Mouse (Mus musculus) lung, embryonic 16.5 days (tissue): Measurements from ENCODE around the gene Gm49342. TPM values are rescaled to one million over a fixed set of nuclear protein-coding genes. Genes with fewer than 3 reads are reported as not detected.
A peak's percentile ranks its signal among the peaks of the same experiment; 100 is the strongest.
"Not testable (repeated sequence)": the region's sequence is repeated elsewhere in the genome, so short reads cannot be mapped to it uniquely, and the experiment has no call there.

Experiments
- ATAC-seq: fragments of 200-750 bp; cut with Nextera tagmentation; 2 replicates; pipeline ENCODE4 v1.8.0; 2017; ENCODE audit warnings: low read depth, mild to moderate bottlenecking, moderate library complexity
- H3K27ac ChIP-seq: fragments of 300-500 bp; sonication (generic); 2 replicates; pipeline ENCODE4 v1.5.1; 2014; ENCODE audit warnings: mild to moderate bottlenecking, control low read depth, low read length
- H3K27me3 ChIP-seq: fragments of 300-500 bp; sonication (generic); 2 replicates; pipeline ENCODE4 v1.6.1; 2014; ENCODE audit warnings: low read depth, low read length, mixed read lengths; ENCODE audit not compliant: control insufficient read depth, insufficient read depth
- H3K36me3 ChIP-seq: fragments of 300-500 bp; sonication (generic); 2 replicates; pipeline ENCODE4 v1.6.1; 2014; ENCODE audit warnings: low read length; ENCODE audit not compliant: control insufficient read depth, insufficient read depth
- H3K4me1 ChIP-seq: fragments of 300-500 bp; sonication (generic); replicated peaks from 2 replicates; pipeline ENCODE4 v1.6.1; 2014; ENCODE audit warnings: low read length, mixed read lengths; ENCODE audit not compliant: control insufficient read depth, insufficient read depth
- H3K4me2 ChIP-seq: fragments of 300-500 bp; sonication (generic); 2 replicates; pipeline ENCODE4 v1.6.1; 2014; ENCODE audit warnings: low read depth, low read length, control low read depth
- H3K4me3 ChIP-seq: fragments of 300-500 bp; sonication (generic); 2 replicates; pipeline ENCODE4 v1.5.1; 2014; ENCODE audit warnings: mild to moderate bottlenecking, low read length, control low read depth
- H3K9ac ChIP-seq: fragments of 300-500 bp; sonication (generic); 2 replicates; pipeline ENCODE4 v1.6.1; 2014; ENCODE audit warnings: low read length, control low read depth
- H3K9me3 ChIP-seq: fragments of 300-500 bp; sonication (generic); 2 replicates; pipeline ENCODE4 v1.6.1; 2016; ENCODE audit warnings: low read length; ENCODE audit not compliant: control insufficient read depth
- WGBS: fragments of 180-500 bp; shearing (Covaris S2); extraction: QIAGEN DNeasy Blood & Tissue Kit; methylation state at CpG from one replicate; pipeline ENCODE4 v1.1.7; 2014; 5-methylcytosine and 5-hydroxymethylcytosine counted together
- polyA plus RNA-seq: library from polyadenylated mRNA; unstranded; fragments of >200 nt; fragmentation: Nextera tagmentation; extraction: Ambion mirVana; gene quantifications from 2 replicates; pipeline ENCODE4 v1.2.1, GENCODE M21; 2015

Gm49342 gene
- polyA plus RNA-seq, 1 experiment from 2014 or later = not detected

GRCm38 (mm10) chr14:50930754-50931492, 13.4 kb upstream of the Gm49342 start, which contains the start of the genes Pip4p1 and Pnp:
Gene Pip4p1 (minus strand): TSS chr14:50930856.
Gene Pnp (plus strand): TSS chr14:50931082.
- WGBS = under 1% methylated on average over 67 of the region's 68 CpGs
- H3K27ac ChIP-seq = peak within 1 kb of the TSS; percentile 90
- peaks cover 22% of the 10 kb centered on the region for H3K36me3 ChIP-seq
- H3K4me1 ChIP-seq = peaks cover 17% of the 10 kb centered on the region
- no peaks in the 10 kb centered on the region for H3K9me3 ChIP-seq
- H3K9ac ChIP-seq = peak within 1 kb of the TSS; percentile 97
- H3K4me2 ChIP-seq = peak within 1 kb of the TSS; percentile 84
- H3K4me3 ChIP-seq = peak within 1 kb of the TSS; percentile 94
- ATAC-seq = peak; percentile 99
- H3K27me3 ChIP-seq = no peaks in the 10 kb centered on the region

GRCm38 (mm10) chr14:50931493-50932020, 12.8 kb upstream of the Gm49342 start:
- Histone ChIP-seq H3K9ac (peak overlapping the region; percentile 72), H3K27ac (peak overlapping the region; percentile 90), H3K9me3 (no peaks in the 10 kb centered on the region), H3K4me1 (peaks cover 14% of the 10 kb centered on the region), H3K4me2 (peak overlapping the region; percentile 72), H3K4me3 (peak overlapping the region; percentile 94), H3K36me3 (peaks cover 22% of the 10 kb centered on the region), H3K27me3 (no peaks in the 10 kb centered on the region)
- ATAC-seq = no peak
- 9% methylated on average over 12 of the region's 12 CpGs for WGBS

GRCm38 (mm10) chr14:50936649-50937048, 7.7 kb upstream of the Gm49342 start:
- H3K9me3 ChIP-seq = no peaks in the 10 kb centered on the region
- no peak overlapping the region for H3K4me3 ChIP-seq
- H3K9ac ChIP-seq = no peak overlapping the region
- H3K27ac ChIP-seq = no peak overlapping the region
- no peak for ATAC-seq
- WGBS = 55% methylated on average over 1 of the region's 1 CpGs
- H3K36me3 ChIP-seq = no peaks in the 10 kb centered on the region
- H3K4me1 ChIP-seq = peaks cover 4% of the 10 kb centered on the region
- H3K27me3 ChIP-seq = no peaks in the 10 kb centered on the region
- no peak overlapping the region for H3K4me2 ChIP-seq

GRCm38 (mm10) chr14:50938119-50938908, 6.0 kb upstream of the Gm49342 start:
- H3K27ac ChIP-seq = no peak overlapping the region
- no peaks in the 10 kb centered on the region for H3K4me1 ChIP-seq
- 85% methylated on average over 3 of the region's 3 CpGs for WGBS
- no peaks in the 10 kb centered on the region for H3K27me3 ChIP-seq
- no peaks in the 10 kb centered on the region for H3K36me3 ChIP-seq
- H3K4me2 ChIP-seq = no peak overlapping the region
- no peak overlapping the region for H3K4me3 ChIP-seq
- no peaks in the 10 kb centered on the region for H3K9me3 ChIP-seq
- ATAC-seq = no peak
- H3K9ac ChIP-seq = no peak overlapping the region

- H3K27ac ChIP-seq = no peak overlapping the region
- 32% methylated on average over 2 of the region's 2 CpGs for WGBS
- H3K36me3 ChIP-seq = no peaks in the 10 kb centered on the region
- no peak for ATAC-seq
- H3K27me3 ChIP-seq = no peaks in the 10 kb centered on the region
- no peak overlapping the region for H3K4me3 ChIP-seq
- no peaks in the 10 kb centered on the region for H3K4me1 ChIP-seq
- H3K4me2 ChIP-seq = no peak overlapping the region
- H3K9ac ChIP-seq = no peak overlapping the region
- no peaks in the 10 kb centered on the region for H3K9me3 ChIP-seq
Observed at GRCm38 (mm10) chr14:50938940-50939339, 5.4 kb upstream of the Gm49342 start.

- peak overlapping the region; percentile 64 for H3K4me3 ChIP-seq
- under 1% methylated on average over 15 of the region's 15 CpGs for WGBS
- ATAC-seq = peak; percentile 92
- H3K27ac ChIP-seq = peak overlapping the region; percentile 95
- H3K4me1 ChIP-seq, H3K9me3 ChIP-seq, H3K36me3 ChIP-seq, H3K27me3 ChIP-seq: not testable (repeated sequence)
- peak overlapping the region; percentile 75 for H3K4me2 ChIP-seq
- H3K9ac ChIP-seq = peak overlapping the region; percentile 72
Observed at GRCm38 (mm10) chr14:50944668-50945033, 334 bp downstream of the Gm49342 start.

DNA sequence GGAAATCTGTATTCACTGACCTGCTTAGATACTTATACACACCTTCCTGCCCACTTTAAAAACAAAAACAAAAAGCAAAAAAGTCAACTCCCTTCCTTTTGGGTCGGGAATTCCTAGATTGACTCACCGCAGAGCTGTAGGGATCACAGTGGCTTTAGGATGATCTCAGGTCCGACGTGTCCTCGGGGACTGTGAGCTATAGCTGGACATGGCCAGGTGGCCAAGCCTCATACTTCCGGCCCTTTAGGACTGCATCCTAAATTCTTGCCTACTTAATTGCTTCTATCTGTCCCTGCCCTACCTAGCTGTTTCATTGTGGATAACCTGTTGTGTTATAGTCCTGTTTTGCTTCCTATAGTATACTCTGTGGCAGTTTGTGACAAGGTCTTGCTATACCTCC, 764 bp downstream of the Gm49342 start:
- H3K4me1 ChIP-seq, H3K9me3 ChIP-seq, H3K36me3 ChIP-seq, ATAC-seq, H3K27me3 ChIP-seq: not testable (repeated sequence)
- WGBS = 8% methylated on average over 6 of the region's 6 CpGs
- Histone ChIP-seq H3K9ac (peak overlapping the region; percentile 72), H3K4me3 (peak overlapping the region; percentile 64), H3K4me2 (peak overlapping the region; percentile 75), H3K27ac (peak overlapping the region; percentile 95)

- H3K9me3 ChIP-seq, H3K27me3 ChIP-seq, H3K4me1 ChIP-seq, ATAC-seq, H3K36me3 ChIP-seq: not testable (repeated sequence)
- peak overlapping the region; percentile 64 for H3K4me3 ChIP-seq
- peak overlapping the region; percentile 72 for H3K9ac ChIP-seq
- 20% methylated on average over 3 of the region's 3 CpGs for WGBS
- H3K4me2 ChIP-seq = peak overlapping the region; percentile 75
- H3K27ac ChIP-seq = peak overlapping the region; percentile 95
Observed at GRCm38 (mm10) chr14:50945526-50945925, 1.2 kb downstream of the Gm49342 start.

DNA sequence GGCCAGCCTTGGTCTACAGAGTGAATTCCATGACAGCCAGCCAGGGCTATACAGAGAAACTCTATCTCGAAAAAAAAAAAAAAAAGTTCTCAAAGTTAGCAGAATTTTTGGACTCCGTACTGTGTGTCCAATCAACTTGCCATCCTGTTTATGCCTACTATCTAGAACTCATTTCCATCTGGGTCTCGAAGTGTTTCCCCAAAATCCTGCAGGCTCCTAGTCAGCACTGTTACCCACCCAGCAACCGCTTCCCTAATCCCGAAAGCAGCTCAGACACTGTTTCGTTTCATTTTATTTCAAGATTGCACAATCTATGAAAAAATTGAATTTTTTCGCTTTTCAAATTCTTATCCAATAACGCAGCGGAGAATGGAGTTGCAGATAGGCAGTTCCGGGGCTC, 11.2 kb downstream of the Gm49342 start:
- no peaks in the 10 kb centered on the region for H3K27me3 ChIP-seq

More for the DNA sequence above, 11.2 kb downstream of the Gm49342 start:
- no peak for ATAC-seq
- Histone ChIP-seq H3K4me2 (no peak overlapping the region), H3K36me3 (peaks cover 2% of the 10 kb centered on the region; the same call in 1 of the 2 replicates), H3K9me3 (no peaks in the 10 kb centered on the region), H3K9ac (no peak overlapping the region), H3K27ac (no peak overlapping the region), H3K4me1 (no peaks in the 10 kb centered on the region), H3K4me3 (no peak overlapping the region)
- 77% methylated on average over 10 of the region's 10 CpGs for WGBS
